Comparison of ENCODE assay signal across 8 mouse cellular contexts in genomic region chr6:101307964-101308531, GRCm38 (mm10).
DNase-seq lines count a peak whose midpoint lies in the region; ATAC-seq and TF ChIP-seq lines count a peak whose summit lies in the region.

No protein-coding gene starts in this region.

- no peak overlapping the region for H3K4me3 ChIP-seq in embryonic facial prominence, embryonic 11.5 days (ENCODE audit: low read depth, low read length)
- no peak overlapping the region for H3K4me3 ChIP-seq in heart, postnatal 0 days (ENCODE audit: low read depth, low read length)

- no peak overlapping the region for H3K4me2 ChIP-seq in embryonic facial prominence, embryonic 11.5 days (ENCODE audit: low read depth, low read length)
- no peak overlapping the region for H3K4me2 ChIP-seq in heart, postnatal 0 days (ENCODE audit: low read depth, low read length)

- no peak overlapping the region for H3K27ac ChIP-seq in embryonic facial prominence, embryonic 11.5 days (replicated peaks; ENCODE audit: low read depth, low read length)
- peak overlapping the region; percentile 9; the same call in 1 of the 2 replicates for H3K27ac ChIP-seq in heart, postnatal 0 days (ENCODE audit: low read depth)

- H3K9ac ChIP-seq in embryonic facial prominence, embryonic 11.5 days (replicated peaks; ENCODE audit: low read length): no peak overlapping the region
- H3K9ac ChIP-seq in heart, postnatal 0 days (replicated peaks; ENCODE audit: low read depth, low read length): no peak overlapping the region

- H3K36me3 ChIP-seq in embryonic facial prominence, embryonic 11.5 days (replicated peaks; ENCODE audit: control insufficient read depth, insufficient read depth, low read depth, low read length): no peaks in the 10 kb centered on the region
- H3K36me3 ChIP-seq in heart, postnatal 0 days (replicated peaks; ENCODE audit: control insufficient read depth, insufficient read depth, low read length): no peaks in the 10 kb centered on the region

- DNase-seq in brain, adult 2 months (ENCODE audit: low read depth, low spot score): peak; percentile 91
- DNase-seq in embryonic facial prominence, embryonic 11.5 days (ENCODE audit: low spot score): peak; percentile 67
- DNase-seq in heart, postnatal 0 days (ENCODE audit: low spot score): no peak
- DNase-seq in left cerebral cortex, adult 8-10 months (ENCODE audit: low spot score in 2 of 2): peak; percentile 43 to 79
- peak; percentile 97 for DNase-seq in retina, postnatal 1 day
- DNase-seq in adrenal gland, postnatal 14 days: no peak
- no peak for DNase-seq in kidney, postnatal 25 days
- no peak for DNase-seq in adrenal gland, adult 18-20 months (ENCODE audit: low spot score in 2 of 2)

- no peak for TF ChIP-seq EP300 in heart, postnatal 0 days (IDR thresholded peaks at IDR 0.05; ENCODE audit: low read depth)

- H3K27me3 ChIP-seq in embryonic facial prominence, embryonic 11.5 days (ENCODE audit: control insufficient read depth, insufficient read depth, low read length): no peaks in the 10 kb centered on the region
- no peaks in the 10 kb centered on the region for H3K27me3 ChIP-seq in heart, postnatal 0 days (ENCODE audit: control insufficient read depth, insufficient read depth, low read length)

- no peaks in the 10 kb centered on the region for H3K9me3 ChIP-seq in embryonic facial prominence, embryonic 11.5 days (replicated peaks; ENCODE audit: control insufficient read depth, low read length)
- H3K9me3 ChIP-seq in heart, postnatal 0 days (replicated peaks; ENCODE audit: control insufficient read depth, low read length): no peaks in the 10 kb centered on the region

- ATAC-seq in embryonic facial prominence, embryonic 11.5 days (replicated peaks; ENCODE audit: insufficient number of reproducible peaks, low FRiP score, low TSS enrichment, low read depth): peak; percentile 81
- ATAC-seq in heart, postnatal 0 days (ENCODE audit: insufficient read depth, low read depth): peak; percentile 29; the same call in 1 of the 2 replicates

- peaks cover 8% of the 10 kb centered on the region for H3K4me1 ChIP-seq in embryonic facial prominence, embryonic 11.5 days (ENCODE audit: control insufficient read depth, insufficient read depth, low read length)
- peaks cover 39% of the 10 kb centered on the region for H3K4me1 ChIP-seq in heart, postnatal 0 days (ENCODE audit: control insufficient read depth, insufficient read depth)

- no peak for TF ChIP-seq CTCF in heart, postnatal 0 days (IDR thresholded peaks at IDR 0.05; ENCODE audit: low read depth)

- 23% methylated on average over 11 of the region's 11 CpGs for WGBS in embryonic facial prominence, embryonic 11.5 days
- 39% methylated on average over 11 of the region's 11 CpGs for WGBS in heart, postnatal 0 days

Comparison
In these comparisons a context has a peak if more than half of its experiments do, and no peak if none do; other contexts are left out.
1. DNase-seq: peak in brain, adult 2 months (single experiment), embryonic facial prominence, embryonic 11.5 days (single experiment), left cerebral cortex, adult 8-10 months (2 of 2) and retina, postnatal 1 day (single experiment); none in heart, postnatal 0 days (single experiment), adrenal gland, postnatal 14 days (single experiment), kidney, postnatal 25 days (0 of 2) and adrenal gland, adult 18-20 months (0 of 2).